In genomic region chr7:19400946-19401345, GRCm38 (mm10) we compare ENCODE assay signal across 21 mouse cellular contexts. TPM values are rescaled to one million over a fixed set of nuclear protein-coding genes. Genes with fewer than 3 reads are reported as not detected.
DNase-seq lines count a peak whose midpoint lies in the region; ATAC-seq and TF ChIP-seq lines count a peak whose summit lies in the region.
"Had no signal": no experiment of that assay in that cellular context is flagged by ENCODE, and none has a peak within 500 bp of the region (broad histone marks: within the 10 kb centered on the region; RNA-seq: fewer than 3 reads in every experiment).

No protein-coding gene starts in this region.

- TF ChIP-seq CTCF in intestine, postnatal 0 days (IDR thresholded peaks at IDR 0.05; ENCODE audit: low read depth), result peak; percentile 38
- peak; percentile 42 for TF ChIP-seq CTCF in lung, postnatal 0 days (IDR thresholded peaks at IDR 0.05)

- H3K9me3 ChIP-seq in intestine, postnatal 0 days (ENCODE audit: control insufficient read depth), result no peaks in the 10 kb centered on the region
- no peaks in the 10 kb centered on the region for H3K9me3 ChIP-seq in intestine, embryonic 15.5 days
- no peaks in the 10 kb centered on the region for H3K9me3 ChIP-seq in lung, postnatal 0 days (ENCODE audit: low read length)
- H3K9me3 ChIP-seq: embryonic facial prominence, embryonic 13.5 days; forebrain, embryonic 15.5 days; midbrain, embryonic 13.5 days had no signal

- no peak overlapping the region for H3K9ac ChIP-seq in intestine, postnatal 0 days (ENCODE audit: low read depth, low read length)
- H3K9ac ChIP-seq in intestine, embryonic 15.5 days, result no peak overlapping the region
- H3K9ac ChIP-seq in lung, postnatal 0 days (replicated peaks; ENCODE audit: low read depth), result no peak overlapping the region
- H3K9ac ChIP-seq: embryonic facial prominence, embryonic 13.5 days; forebrain, embryonic 15.5 days; limb, embryonic 15.5 days; midbrain, embryonic 13.5 days had no signal

- no peak overlapping the region for H3K4me3 ChIP-seq in intestine, postnatal 0 days (ENCODE audit: low read depth, low read length)
- no peak overlapping the region for H3K4me3 ChIP-seq in intestine, embryonic 15.5 days (replicated peaks)
- H3K4me3 ChIP-seq in lung, postnatal 0 days (ENCODE audit: low read depth, low read length), result no peak overlapping the region
- H3K4me3 ChIP-seq: embryonic facial prominence, embryonic 13.5 days; forebrain, embryonic 15.5 days; limb, embryonic 15.5 days; midbrain, embryonic 13.5 days; myocyte had no signal

- no peak overlapping the region for H3K4me2 ChIP-seq in intestine, postnatal 0 days (replicated peaks; ENCODE audit: low read depth)
- no peak overlapping the region for H3K4me2 ChIP-seq in intestine, embryonic 15.5 days (replicated peaks)
- no peak overlapping the region for H3K4me2 ChIP-seq in lung, postnatal 0 days (replicated peaks; ENCODE audit: low read depth, low read length)
- H3K4me2 ChIP-seq: embryonic facial prominence, embryonic 13.5 days; forebrain, embryonic 15.5 days; limb, embryonic 15.5 days had no signal

- no peak for TF ChIP-seq EP300 in lung, postnatal 0 days (IDR thresholded peaks at IDR 0.05)

- no peaks in the 10 kb centered on the region for H3K36me3 ChIP-seq in intestine, postnatal 0 days (ENCODE audit: control insufficient read depth, insufficient read depth)
- H3K36me3 ChIP-seq in intestine, embryonic 15.5 days, result no peaks in the 10 kb centered on the region
- H3K36me3 ChIP-seq in lung, postnatal 0 days (ENCODE audit: insufficient read depth, low read length), result no peaks in the 10 kb centered on the region
- H3K36me3 ChIP-seq: forebrain, embryonic 15.5 days; heart, embryonic 10.5 days; limb, embryonic 15.5 days had no signal

- 0 out of 2 replicates have a peak, but pooled peaks cover 6% of the 10 kb centered on the region for H3K4me1 ChIP-seq in intestine, postnatal 0 days (replicated peaks; ENCODE audit: control insufficient read depth, insufficient read depth, low read length)
- peaks cover 18% of the 10 kb centered on the region for H3K4me1 ChIP-seq in intestine, embryonic 15.5 days (replicated peaks)
- H3K4me1 ChIP-seq in lung, postnatal 0 days (ENCODE audit: insufficient read depth, low read depth, low read length), result no peaks in the 10 kb centered on the region

- no peak for ATAC-seq in intestine, postnatal 0 days
- no peak for ATAC-seq in intestine, embryonic 15.5 days
- no peak for ATAC-seq in lung, postnatal 0 days
- ATAC-seq: forebrain, embryonic 15.5 days; intestine, embryonic 16.5 days; midbrain, embryonic 13.5 days had no signal

- no peak for DNase-seq in lung, postnatal 0 days (ENCODE audit: low spot score)
- no peak for DNase-seq in lung, postnatal 36 days
- peak; percentile 63 for DNase-seq in ES-CJ7 (ENCODE audit: low read depth, low spot score)
- DNase-seq in induced T-regulatory cell, adult 2 months (ENCODE audit: low read depth), result peak; percentile 48
- DNase-seq in urinary bladder, postnatal 25 days (ENCODE audit: low spot score), result no peak
- DNase-seq in ovary, adult 18-20 months (ENCODE audit: low spot score), result no peak
- DNase-seq: cerebellum, postnatal 10 days; layer of hippocampus, postnatal 36 days; lung, adult 2 months; right cerebral cortex, postnatal 25 days; thymus, postnatal 25 days had no signal

- peaks cover 35% of the 10 kb centered on the region for H3K27me3 ChIP-seq in intestine, postnatal 0 days (replicated peaks; ENCODE audit: control insufficient read depth, insufficient read depth, low read length)
- peaks cover 30% of the 10 kb centered on the region for H3K27me3 ChIP-seq in intestine, embryonic 15.5 days (replicated peaks)
- 0 out of 2 replicates have a peak, but pooled peaks cover 10% of the 10 kb centered on the region for H3K27me3 ChIP-seq in lung, postnatal 0 days (replicated peaks; ENCODE audit: insufficient read depth, low read length)

- no peak overlapping the region for H3K27ac ChIP-seq in intestine, postnatal 0 days (ENCODE audit: low read depth, low read length)
- no peak overlapping the region for H3K27ac ChIP-seq in intestine, embryonic 15.5 days
- no peak overlapping the region for H3K27ac ChIP-seq in lung, postnatal 0 days (ENCODE audit: low read length)
- H3K27ac ChIP-seq: embryonic facial prominence, embryonic 13.5 days; forebrain, embryonic 15.5 days; heart, embryonic 10.5 days; limb, embryonic 15.5 days; midbrain, embryonic 13.5 days had no signal

- WGBS in intestine, postnatal 0 days, result 81% methylated on average over 4 of the region's 4 CpGs
- WGBS in intestine, embryonic 15.5 days, result 83% methylated on average over 4 of the region's 4 CpGs
- 73% methylated on average over 4 of the region's 4 CpGs for WGBS in lung, postnatal 0 days

RNA-seq across cellular contexts. Expression of gene Klc3, which starts 3.0 kb away (rescaled TPM):
- 1.6 TPM in 2 replicates for polyA plus RNA-seq in intestine, postnatal 0 days (2015; fragmentation: Nextera tagmentation; extraction: Ambion mirVana)
- polyA plus RNA-seq in intestine, embryonic 15.5 days (2015; fragmentation: Nextera tagmentation; extraction: Ambion mirVana), result 3.7 and 4.7 TPM in 2 replicates
- polyA plus RNA-seq in lung, postnatal 0 days (2015; fragmentation: Nextera tagmentation; extraction: Ambion mirVana), result 28.1 and 31.4 TPM in 2 replicates

RNA-seq across cellular contexts. Expression of gene Ckm, which starts 3.6 kb away (rescaled TPM):
- polyA plus RNA-seq in intestine, postnatal 0 days (2015; fragmentation: Nextera tagmentation; extraction: Ambion mirVana), result 25.2 and 26.2 TPM in 2 replicates
- 5.1 and 9.0 TPM in 2 replicates for polyA plus RNA-seq in intestine, embryonic 15.5 days (2015; fragmentation: Nextera tagmentation; extraction: Ambion mirVana)
- polyA plus RNA-seq in lung, postnatal 0 days (2015; fragmentation: Nextera tagmentation; extraction: Ambion mirVana), result 34.0 and 42.4 TPM in 2 replicates
- polyA plus RNA-seq: embryonic facial prominence, embryonic 13.5 days; hindbrain, embryonic 11.5 days had no signal

RNA-seq across cellular contexts. Expression of gene Ercc2, which starts 19.1 kb away (rescaled TPM):
- polyA plus RNA-seq in intestine, postnatal 0 days (2015; fragmentation: Nextera tagmentation; extraction: Ambion mirVana), result 6.2 and 8.7 TPM in 2 replicates
- 16.7 and 17.3 TPM in 2 replicates for polyA plus RNA-seq in intestine, embryonic 15.5 days (2015; fragmentation: Nextera tagmentation; extraction: Ambion mirVana)
- 8.9 and 9.4 TPM in 2 replicates for polyA plus RNA-seq in lung, postnatal 0 days (2015; fragmentation: Nextera tagmentation; extraction: Ambion mirVana)

RNA-seq across cellular contexts. Expression of gene Ppp1r13l, which starts 41.4 kb away (rescaled TPM):
- polyA plus RNA-seq in intestine, postnatal 0 days (2015; fragmentation: Nextera tagmentation; extraction: Ambion mirVana), result 1.4 TPM in 2 replicates
- polyA plus RNA-seq in intestine, embryonic 15.5 days (2015; fragmentation: Nextera tagmentation; extraction: Ambion mirVana), result 3.1 and 4.8 TPM in 2 replicates
- 4.1 and 4.2 TPM in 2 replicates for polyA plus RNA-seq in lung, postnatal 0 days (2015; fragmentation: Nextera tagmentation; extraction: Ambion mirVana)

RNA-seq across cellular contexts. Expression of gene Cd3eap, which starts 41.7 kb away (rescaled TPM):
- 8.3 and 9.7 TPM in 2 replicates for polyA plus RNA-seq in intestine, postnatal 0 days (2015; fragmentation: Nextera tagmentation; extraction: Ambion mirVana)
- 21.7 and 23.4 TPM in 2 replicates for polyA plus RNA-seq in intestine, embryonic 15.5 days (2015; fragmentation: Nextera tagmentation; extraction: Ambion mirVana)
- polyA plus RNA-seq in lung, postnatal 0 days (2015; fragmentation: Nextera tagmentation; extraction: Ambion mirVana), result 6.5 and 7.6 TPM in 2 replicates

Comparison
In these comparisons a context has a peak if more than half of its experiments do, and no peak if none do; other contexts are left out.
1. DNase-seq: peak in ES-CJ7 (single experiment) and induced T-regulatory cell, adult 2 months (single experiment); none in lung, postnatal 0 days (single experiment), lung, postnatal 36 days (single experiment), urinary bladder, postnatal 25 days (single experiment) and ovary, adult 18-20 months (single experiment).